16 mouse cellular contexts compared by ENCODE assay signal in genomic region chr10:91102799-91103590, GRCm38 (mm10).
"Had no signal": no experiment of that assay in that cellular context is flagged by ENCODE, and none has a peak within 500 bp of the region (broad histone marks: within the 10 kb centered on the region; RNA-seq: fewer than 3 reads in every experiment).

No protein-coding gene starts in this region.

- H3K9me3 ChIP-seq: midbrain, embryonic 10.5 days; neural tube, embryonic 15.5 days had no signal

- H3K27me3 ChIP-seq: neural tube, embryonic 15.5 days had no signal

- H3K4me1 ChIP-seq: midbrain, embryonic 10.5 days; neural tube, embryonic 15.5 days had no signal

- DNase-seq: kidney, adult 11 months; kidney, adult 9 months; kidney, postnatal 36 days; lung, adult 18-20 months; midbrain, embryonic 14.5 days; right cerebral cortex, postnatal 4 days; spleen, adult 18-20 months; thymus, adult 18-20 months; thymus, postnatal 14 days had no signal

- H3K9ac ChIP-seq: liver, embryonic 14.5 days; neural tube, embryonic 15.5 days had no signal

- H3K27ac ChIP-seq: kidney, postnatal 0 days; layer of hippocampus, adult 2 months; left cerebral cortex, adult 2 months; liver, embryonic 14.5 days; midbrain, embryonic 10.5 days; neural tube, embryonic 15.5 days had no signal

- H3K4me3 ChIP-seq: layer of hippocampus, adult 2 months; left cerebral cortex, adult 2 months; midbrain, embryonic 10.5 days; myocyte; neural tube, embryonic 15.5 days had no signal

- H3K4me2 ChIP-seq: neural tube, embryonic 15.5 days had no signal
